Mouse (Mus musculus): ENCODE data around the gene Arhgap21.

DNA sequence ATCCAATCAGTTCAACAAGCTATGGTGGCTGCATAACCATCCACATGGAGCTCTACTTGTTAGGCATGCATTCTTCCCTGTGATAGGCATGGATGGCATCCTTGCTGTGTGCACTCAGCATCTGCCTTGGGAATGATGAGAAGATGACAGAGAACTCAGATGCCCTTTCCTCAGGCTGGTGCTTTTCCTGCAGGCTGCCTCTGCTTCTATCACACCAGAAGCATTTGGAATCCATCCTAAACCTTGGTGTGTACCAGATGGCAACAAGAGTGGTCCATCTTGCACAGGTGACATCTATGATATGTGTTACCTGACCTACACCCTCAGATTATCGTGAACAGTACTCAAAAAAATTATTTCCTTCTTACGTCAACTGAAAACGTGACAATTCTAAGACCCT is 58.2 kb downstream of the Arhgap21 start:
- TF ChIP-seq CTCF (IDR thresholded peaks at IDR 0.05; ENCODE audit: extremely low read depth, insufficient read length, insufficient replicate concordance, low read depth, low read length) (no peak), POLR2A (IDR thresholded peaks at IDR 0.05; ENCODE audit: low read depth, low read length) (no peak)
